Mouse (Mus musculus): ENCODE data around the gene Col4a2. TPM values are rescaled to one million over a fixed set of nuclear protein-coding genes. Genes with fewer than 3 reads are reported as not detected.

The Col4a2 gene
- polyA plus RNA-seq, 1 experiment from 2014 or later: 44.5 TPM

GRCm38 (mm10) chr8:11497017-11497990 is 184.7 kb downstream of the Col4a2 start, which contains the start of gene Naxd:
Gene Naxd (plus strand): TSS chr8:11497506.
- peak within 1 kb of the TSS; percentile 80 for H3K9ac ChIP-seq (ENCODE audit: low read depth, low read length)
- peaks cover 6% of the 10 kb centered on the region for H3K36me3 ChIP-seq (ENCODE audit: control insufficient read depth, insufficient read depth)
- ATAC-seq: peak; percentile 97
- peak within 1 kb of the TSS; percentile 71 for H3K27ac ChIP-seq (ENCODE audit: low read depth, low read length)
- H3K4me1 ChIP-seq (replicated peaks; ENCODE audit: control insufficient read depth, insufficient read depth, low read length): 0 out of 2 replicates have a peak, but pooled peaks cover 5% of the 10 kb centered on the region
- peak within 1 kb of the TSS; percentile 77 for H3K4me3 ChIP-seq (ENCODE audit: low read depth, low read length)
- no peaks in the 10 kb centered on the region for H3K9me3 ChIP-seq (ENCODE audit: control insufficient read depth)
- H3K27me3 ChIP-seq (replicated peaks; ENCODE audit: control insufficient read depth, insufficient read depth, low read length): no peaks in the 10 kb centered on the region
- 3% methylated on average over 73 of the region's 73 CpGs for WGBS
- peak within 1 kb of the TSS; percentile 75 for H3K4me2 ChIP-seq (replicated peaks; ENCODE audit: low read depth)
- TF ChIP-seq CTCF (IDR thresholded peaks at IDR 0.05; ENCODE audit: low read depth): no peak

- H3K36me3 ChIP-seq (ENCODE audit: control insufficient read depth, insufficient read depth): peaks cover 14% of the 10 kb centered on the region
- no peaks in the 10 kb centered on the region for H3K27me3 ChIP-seq (replicated peaks; ENCODE audit: control insufficient read depth, insufficient read depth, low read length)
- H3K4me2 ChIP-seq (replicated peaks; ENCODE audit: low read depth): peak overlapping the region; percentile 75
- TF ChIP-seq CTCF (IDR thresholded peaks at IDR 0.05; ENCODE audit: low read depth): no peak
- WGBS: 66% methylated on average over 12 of the region's 12 CpGs
- H3K9me3 ChIP-seq (ENCODE audit: control insufficient read depth): no peaks in the 10 kb centered on the region
- H3K4me3 ChIP-seq (ENCODE audit: low read depth, low read length): peak overlapping the region; percentile 77
- no peak overlapping the region for H3K27ac ChIP-seq (ENCODE audit: low read depth, low read length)
- H3K4me1 ChIP-seq (replicated peaks; ENCODE audit: control insufficient read depth, insufficient read depth, low read length): 0 out of 2 replicates have a peak, but pooled peaks cover 5% of the 10 kb centered on the region
- no peak for ATAC-seq
- H3K9ac ChIP-seq (ENCODE audit: low read depth, low read length): peak overlapping the region; percentile 80
Measured at GRCm38 (mm10) chr8:11498281-11498680, 185.7 kb downstream of the Col4a2 start.

Other genes starting within 250 kb of the Col4a2 start
- gene Col4a1, start within 50 bp of the Col4a2 start, polyA plus RNA-seq (2015; fragmentation: Nextera tagmentation; extraction: Ambion mirVana): 84.5 and 85.5 TPM in 2 replicates
- 42.4 and 43.5 TPM in 2 replicates for gene Rab20, start 165.9 kb downstream of the Col4a2 start, polyA plus RNA-seq (2015; fragmentation: Nextera tagmentation; extraction: Ambion mirVana)
- gene Naxd, start 184.7 kb downstream of the Col4a2 start, polyA plus RNA-seq (2015; fragmentation: Nextera tagmentation; extraction: Ambion mirVana): 82.8 and 83.5 TPM in 2 replicates
- 10.0 and 12.6 TPM in 2 replicates for gene Cars2, start 238.0 kb downstream of the Col4a2 start, polyA plus RNA-seq (2015; fragmentation: Nextera tagmentation; extraction: Ambion mirVana)
- 19.5 and 20.2 TPM in 2 replicates for gene Ing1, start 242.8 kb downstream of the Col4a2 start, polyA plus RNA-seq (2015; fragmentation: Nextera tagmentation; extraction: Ambion mirVana)